Mouse (Mus musculus): ENCODE measurements around the gene Tnp1. TPM values are rescaled to one million over a fixed set of nuclear protein-coding genes. Genes with fewer than 3 reads are reported as not detected.
A peak's percentile ranks its signal among the peaks of the same experiment; 100 is the strongest.

Gene Tnp1
- not detected in 2 replicates for polyA plus RNA-seq (2015; fragmentation: Nextera tagmentation; extraction: Ambion mirVana)

DNA sequence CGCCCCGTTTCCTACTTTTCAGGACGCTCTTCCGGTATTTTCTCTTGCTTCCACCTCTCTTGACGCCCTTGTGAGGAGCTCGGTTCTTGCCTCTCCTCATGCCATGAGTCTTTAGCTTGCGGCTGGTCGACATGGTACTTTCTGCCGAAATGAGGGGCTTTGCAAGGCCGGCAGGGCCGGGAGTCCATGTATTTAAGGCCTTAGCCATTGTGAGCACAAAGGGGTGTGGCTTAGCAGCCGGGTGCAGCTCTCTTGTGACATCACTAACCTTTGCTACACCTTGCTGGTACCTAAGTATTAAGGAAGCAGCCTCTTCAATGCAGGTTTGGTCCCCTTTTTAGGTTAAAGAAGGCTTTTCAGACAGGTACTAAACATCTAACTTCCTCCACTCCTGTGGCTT is at the start of gene Tnp1:
TSS of gene Tnp1 (minus strand) at position 179 of the 400 bp plus-strand sequence.
- 90% methylated on average over 12 of the region's 12 CpGs for WGBS
- ATAC-seq, result no peak
- Histone ChIP-seq H3K27me3 (ENCODE audit: control insufficient read depth, insufficient read depth, low read depth, low read length) (no peaks in the 10 kb centered on the region), H3K9ac (ENCODE audit: low read depth, low read length) (no peak within 1 kb of the TSS), H3K9me3 (replicated peaks; ENCODE audit: control insufficient read depth, low read length, poor library complexity, severe bottlenecking) (no peaks in the 10 kb centered on the region), H3K4me2 (ENCODE audit: low read length) (no peak within 1 kb of the TSS), H3K27ac (ENCODE audit: low read length) (no peak within 1 kb of the TSS), H3K4me1 (ENCODE audit: control insufficient read depth, insufficient read depth, low read length) (no peaks in the 10 kb centered on the region), H3K4me3 (ENCODE audit: low read depth, low read length) (no peak within 1 kb of the TSS), H3K36me3 (ENCODE audit: control insufficient read depth, insufficient read depth, low read length) (no peaks in the 10 kb centered on the region)

DNA sequence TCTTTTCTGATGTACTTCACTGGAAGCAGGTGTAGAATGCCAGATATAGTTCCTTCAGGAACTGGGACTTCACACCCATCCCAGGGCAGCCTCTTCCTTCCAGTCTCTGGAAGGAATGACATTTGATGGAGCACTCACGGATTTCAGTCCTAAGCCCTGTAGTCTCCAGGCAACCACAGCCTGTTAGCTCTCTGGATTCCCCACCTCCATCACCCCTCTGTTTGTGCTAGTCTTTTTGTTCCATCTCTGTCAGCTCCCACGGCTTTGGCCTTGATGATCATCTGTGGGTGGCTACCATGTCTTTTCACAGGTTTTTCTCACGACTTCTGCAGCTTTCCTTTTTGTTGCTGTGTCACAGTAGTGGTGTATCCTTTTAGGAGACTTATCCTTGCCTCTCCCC is 48.6 kb upstream of the Tnp1 start:
- Histone ChIP-seq H3K9ac (ENCODE audit: low read depth, low read length) (no peak overlapping the region), H3K27me3 (ENCODE audit: control insufficient read depth, insufficient read depth, low read depth, low read length) (no peaks in the 10 kb centered on the region), H3K4me2 (ENCODE audit: low read length) (no peak overlapping the region), H3K9me3 (replicated peaks; ENCODE audit: control insufficient read depth, low read length, poor library complexity, severe bottlenecking) (no peaks in the 10 kb centered on the region), H3K4me3 (ENCODE audit: low read depth, low read length) (no peak overlapping the region), H3K27ac (ENCODE audit: low read length) (no peak overlapping the region), H3K36me3 (ENCODE audit: control insufficient read depth, insufficient read depth, low read length) (no peaks in the 10 kb centered on the region), H3K4me1 (ENCODE audit: control insufficient read depth, insufficient read depth, low read length) (no peaks in the 10 kb centered on the region)
- WGBS, result 52% methylated on average over 3 of the region's 3 CpGs
- no peak for ATAC-seq

- Histone ChIP-seq H3K4me2 (ENCODE audit: low read length) (no peak overlapping the region), H3K36me3 (ENCODE audit: control insufficient read depth, insufficient read depth, low read length) (no peaks in the 10 kb centered on the region), H3K27me3 (ENCODE audit: control insufficient read depth, insufficient read depth, low read depth, low read length) (no peaks in the 10 kb centered on the region), H3K4me1 (ENCODE audit: control insufficient read depth, insufficient read depth, low read length) (no peaks in the 10 kb centered on the region), H3K27ac (ENCODE audit: low read length) (no peak overlapping the region), H3K9ac (ENCODE audit: low read depth, low read length) (no peak overlapping the region), H3K9me3 (replicated peaks; ENCODE audit: control insufficient read depth, low read length, poor library complexity, severe bottlenecking) (no peaks in the 10 kb centered on the region), H3K4me3 (ENCODE audit: low read depth, low read length) (no peak overlapping the region)
- no peak for ATAC-seq
- WGBS, result 78% methylated on average over 7 of the region's 7 CpGs
Measured at GRCm38 (mm10) chr1:73061491-73062233, 46.0 kb upstream of the Tnp1 start.

GRCm38 (mm10) chr1:73060271-73060670 is 44.6 kb upstream of the Tnp1 start:
- Histone ChIP-seq H3K27me3 (ENCODE audit: control insufficient read depth, insufficient read depth, low read depth, low read length) (no peaks in the 10 kb centered on the region), H3K4me3 (ENCODE audit: low read depth, low read length) (no peak overlapping the region), H3K9me3 (replicated peaks; ENCODE audit: control insufficient read depth, low read length, poor library complexity, severe bottlenecking) (no peaks in the 10 kb centered on the region), H3K9ac (ENCODE audit: low read depth, low read length) (no peak overlapping the region), H3K36me3 (ENCODE audit: control insufficient read depth, insufficient read depth, low read length) (no peaks in the 10 kb centered on the region), H3K27ac (ENCODE audit: low read length) (no peak overlapping the region), H3K4me1 (ENCODE audit: control insufficient read depth, insufficient read depth, low read length) (no peaks in the 10 kb centered on the region), H3K4me2 (ENCODE audit: low read length) (no peak overlapping the region)
- WGBS, result 4% methylated on average over 3 of the region's 3 CpGs
- no peak for ATAC-seq

DNA sequence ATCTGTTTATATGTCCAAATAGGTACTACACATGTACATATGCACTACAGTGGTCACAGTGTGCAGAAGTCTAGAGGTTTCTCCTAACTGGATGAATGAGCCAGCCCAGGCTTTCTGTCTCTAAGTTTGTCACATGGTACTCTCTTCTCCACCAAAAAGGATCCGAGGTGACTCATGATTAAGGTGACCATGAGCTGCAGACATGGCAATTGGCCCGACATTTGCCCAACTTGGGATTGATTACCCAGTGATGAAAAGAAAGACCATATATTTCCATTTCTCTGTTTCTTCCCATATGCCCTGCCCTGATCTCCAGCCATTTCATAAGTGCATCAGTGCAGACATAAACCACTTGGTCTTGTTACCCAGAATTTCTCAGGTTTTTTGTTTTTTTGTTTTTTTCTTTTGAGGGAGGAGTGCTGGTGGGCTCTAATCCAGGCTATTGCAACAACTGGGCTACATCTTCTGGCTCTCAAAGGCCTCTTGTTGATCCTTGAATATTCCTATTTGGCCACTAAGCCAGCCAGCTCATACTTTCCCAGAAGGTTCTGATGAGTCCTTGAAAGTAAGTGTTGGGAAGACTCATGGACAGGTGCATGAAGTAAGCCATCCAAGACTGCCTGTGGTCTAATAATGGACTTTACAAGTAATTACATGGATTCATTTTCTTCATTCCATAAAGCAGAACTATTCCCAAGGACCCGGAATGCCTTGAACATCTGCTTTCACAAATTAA is 40.7 kb upstream of the Tnp1 start:
- WGBS, result 92% methylated on average over 3 of the region's 3 CpGs

DNA sequence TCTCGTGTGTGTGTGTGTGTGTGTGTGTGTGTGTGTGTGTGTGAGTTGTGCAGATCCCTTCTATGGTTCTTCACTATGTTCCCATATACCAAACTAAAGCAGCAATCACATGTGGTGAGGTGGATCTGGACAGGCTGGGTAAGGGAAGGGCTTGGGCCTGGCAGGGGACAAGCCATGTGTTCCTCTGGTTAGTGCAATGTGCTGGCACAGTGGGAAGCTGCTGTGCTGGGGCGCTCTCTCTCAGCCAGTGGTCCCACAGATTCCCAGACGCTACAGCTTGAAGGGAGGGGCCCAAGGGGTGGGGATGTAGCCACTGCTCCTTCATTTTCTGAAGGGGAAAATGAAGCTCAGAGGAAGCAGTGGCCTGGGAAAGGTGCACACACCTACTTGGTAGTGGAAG is 40.1 kb upstream of the Tnp1 start:
- no peak overlapping the region for H3K27ac ChIP-seq (ENCODE audit: low read length)
- WGBS, result 41% methylated on average over 2 of the region's 3 CpGs
- H3K36me3 ChIP-seq (ENCODE audit: control insufficient read depth, insufficient read depth, low read length), result no peaks in the 10 kb centered on the region
- H3K9ac ChIP-seq (ENCODE audit: low read depth, low read length), result no peak overlapping the region
- no peaks in the 10 kb centered on the region for H3K9me3 ChIP-seq (replicated peaks; ENCODE audit: control insufficient read depth, low read length, poor library complexity, severe bottlenecking)
- no peaks in the 10 kb centered on the region for H3K27me3 ChIP-seq (ENCODE audit: control insufficient read depth, insufficient read depth, low read depth, low read length)
- H3K4me1 ChIP-seq (ENCODE audit: control insufficient read depth, insufficient read depth, low read length), result peaks cover 3% of the 10 kb centered on the region; the same call in 1 of the 2 replicates
- no peak for ATAC-seq
- H3K4me3 ChIP-seq (ENCODE audit: low read depth, low read length), result no peak overlapping the region
- no peak overlapping the region for H3K4me2 ChIP-seq (ENCODE audit: low read length)

More for the DNA sequence above, 40.7 kb upstream of the Tnp1 start:
- H3K9ac ChIP-seq (ENCODE audit: low read depth, low read length), result no peak overlapping the region
- H3K9me3 ChIP-seq (replicated peaks; ENCODE audit: control insufficient read depth, low read length, poor library complexity, severe bottlenecking), result no peaks in the 10 kb centered on the region
- no peaks in the 10 kb centered on the region for H3K36me3 ChIP-seq (ENCODE audit: control insufficient read depth, insufficient read depth, low read length)
- H3K4me3 ChIP-seq (ENCODE audit: low read depth, low read length), result no peak overlapping the region
- H3K4me1 ChIP-seq (ENCODE audit: control insufficient read depth, insufficient read depth, low read length), result peaks cover 3% of the 10 kb centered on the region; the same call in 1 of the 2 replicates
- no peak overlapping the region for H3K27ac ChIP-seq (ENCODE audit: low read length)
- ATAC-seq, result no peak
- H3K27me3 ChIP-seq (ENCODE audit: control insufficient read depth, insufficient read depth, low read depth, low read length), result no peaks in the 10 kb centered on the region
- no peak overlapping the region for H3K4me2 ChIP-seq (ENCODE audit: low read length)

DNA sequence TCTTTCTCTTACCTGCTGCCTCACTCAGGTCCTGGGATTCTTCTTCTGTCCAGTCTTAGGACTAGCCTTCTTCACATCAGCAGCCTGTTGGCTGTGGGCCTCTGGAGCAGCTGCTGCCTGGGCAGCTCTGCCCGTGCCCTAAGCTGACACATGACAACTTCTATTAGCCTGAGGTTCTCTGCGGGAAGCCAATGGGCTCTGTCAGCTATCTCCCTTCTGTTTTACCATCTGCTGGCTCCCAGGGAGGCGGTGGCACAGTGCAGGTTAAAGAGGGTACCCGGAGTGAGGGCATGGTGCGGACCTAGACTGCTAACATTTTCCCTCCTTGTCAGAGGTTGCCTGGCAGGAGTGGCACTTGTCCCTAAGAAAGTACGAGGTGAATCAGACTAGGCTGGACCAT is 39.5 kb upstream of the Tnp1 start:
- no peaks in the 10 kb centered on the region for H3K27me3 ChIP-seq (ENCODE audit: control insufficient read depth, insufficient read depth, low read depth, low read length)
- H3K4me1 ChIP-seq (ENCODE audit: control insufficient read depth, insufficient read depth, low read length), result peaks cover 3% of the 10 kb centered on the region; the same call in 1 of the 2 replicates
- no peaks in the 10 kb centered on the region for H3K9me3 ChIP-seq (replicated peaks; ENCODE audit: control insufficient read depth, low read length, poor library complexity, severe bottlenecking)
- H3K36me3 ChIP-seq (ENCODE audit: control insufficient read depth, insufficient read depth, low read length), result no peaks in the 10 kb centered on the region
- no peak overlapping the region for H3K9ac ChIP-seq (ENCODE audit: low read depth, low read length)
- 45% methylated on average over 6 of the region's 6 CpGs for WGBS
- no peak overlapping the region for H3K27ac ChIP-seq (ENCODE audit: low read length)
- ATAC-seq, result no peak
- no peak overlapping the region for H3K4me2 ChIP-seq (ENCODE audit: low read length)
- no peak overlapping the region for H3K4me3 ChIP-seq (ENCODE audit: low read depth, low read length)

- Histone ChIP-seq H3K4me2 (ENCODE audit: low read length) (no peak overlapping the region), H3K4me1 (ENCODE audit: control insufficient read depth, insufficient read depth, low read length) (peaks cover 3% of the 10 kb centered on the region; the same call in 1 of the 2 replicates), H3K9me3 (replicated peaks; ENCODE audit: control insufficient read depth, low read length, poor library complexity, severe bottlenecking) (no peaks in the 10 kb centered on the region), H3K36me3 (ENCODE audit: control insufficient read depth, insufficient read depth, low read length) (no peaks in the 10 kb centered on the region), H3K27me3 (ENCODE audit: control insufficient read depth, insufficient read depth, low read depth, low read length) (no peaks in the 10 kb centered on the region), H3K4me3 (ENCODE audit: low read depth, low read length) (no peak overlapping the region), H3K9ac (ENCODE audit: low read depth, low read length) (no peak overlapping the region), H3K27ac (ENCODE audit: low read length) (no peak overlapping the region)
- peak; percentile 77 for ATAC-seq
- 23% methylated on average over 9 of the region's 9 CpGs for WGBS
Measured at GRCm38 (mm10) chr1:73053545-73054326, 38.0 kb upstream of the Tnp1 start.
